Mouse (Mus musculus) myocyte (in vitro differentiated cells): ENCODE results near the gene Actr3. TPM values are rescaled to one million over a fixed set of nuclear protein-coding genes. Genes with fewer than 3 reads are reported as not detected.

ENCODE experiments used
- H3K27me3 ChIP-seq: one replicate; pipeline ENCODE4 v1.6.1; 2011; ENCODE audit not compliant: control insufficient read depth, insufficient read depth, insufficient read length
- H3K36me3 ChIP-seq: one replicate; pipeline ENCODE4 v1.6.1; 2011; ENCODE audit not compliant: control insufficient read depth, insufficient read depth
- H3K4me2 ChIP-seq: one replicate; pipeline ENCODE4 v1.6.1; 2011; ENCODE audit warnings: low read depth, control low read depth
- H3K4me3 ChIP-seq: one replicate; pipeline ENCODE4 v1.5.1; 2011; ENCODE audit warnings: mild to moderate bottlenecking, control low read depth, moderate library complexity
- H3K79me2 ChIP-seq: one replicate; pipeline ENCODE4 v1.6.1; 2011; ENCODE audit not compliant: control insufficient read depth, insufficient read depth
- H3ac ChIP-seq: one replicate; pipeline ENCODE4 v1.6.1; 2011; ENCODE audit not compliant: control insufficient read depth, insufficient read length
- CEBPB ChIP-seq: IDR thresholded peaks from 2 replicates; pipeline ENCODE4 v1.6.1; 2011; ENCODE audit warnings: mild to moderate bottlenecking, moderate library complexity; ENCODE audit not compliant: poor library complexity, insufficient read depth, severe bottlenecking
- E2F4 ChIP-seq: IDR thresholded peaks from one replicate; pipeline ENCODE4 v1.6.1; 2011; ENCODE audit warnings: mild to moderate bottlenecking, control low read depth, moderate library complexity; ENCODE audit not compliant: insufficient read depth
- MAX ChIP-seq: IDR thresholded peaks from one replicate; pipeline ENCODE4 v1.6.1; 2011; ENCODE audit warnings: low read depth, mild to moderate bottlenecking, control low read depth
- MYOD1 ChIP-seq, 3 experiments: IDR thresholded peaks; one replicate each; pipeline ENCODE4 v1.6.1; 2011; ENCODE audit warnings: control low read depth in 2 of 3, low read depth in 2 of 3, mild to moderate bottlenecking in 2 of 3, moderate library complexity in 1 of 3; ENCODE audit not compliant: insufficient read length in 2 of 3, control insufficient read depth in 1 of 3
- MYOG ChIP-seq, 3 experiments: IDR thresholded peaks; one replicate each; pipeline ENCODE4 v1.6.1; 2011; ENCODE audit warnings: control low read depth in 2 of 3, low read depth in 2 of 3, mild to moderate bottlenecking in 2 of 3; ENCODE audit not compliant: insufficient read length in 2 of 3, control insufficient read depth in 1 of 3, insufficient read depth in 1 of 3
- POLR2A ChIP-seq: IDR thresholded peaks from one replicate; pipeline ENCODE4 v1.6.1; 2011; ENCODE audit warnings: low read depth, mild to moderate bottlenecking, control low read depth, moderate library complexity; ENCODE audit not compliant: insufficient read length
- POLR2AphosphoS2 ChIP-seq: IDR thresholded peaks from one replicate; pipeline ENCODE4 v1.6.1; 2011; ENCODE audit warnings: low read depth, control low read depth; ENCODE audit not compliant: insufficient read length
- REST ChIP-seq: IDR thresholded peaks from one replicate; pipeline ENCODE4 v1.6.1; 2011; ENCODE audit warnings: mild to moderate bottlenecking, control low read depth, moderate library complexity; ENCODE audit not compliant: insufficient read depth, insufficient read length
- SRF ChIP-seq: IDR thresholded peaks from one replicate; pipeline ENCODE4 v1.6.1; 2011; ENCODE audit warnings: low read depth; ENCODE audit not compliant: control insufficient read depth, insufficient read length
- TCF12 ChIP-seq: IDR thresholded peaks from one replicate; pipeline ENCODE4 v1.6.1; 2011; ENCODE audit warnings: mild to moderate bottlenecking, control low read depth; ENCODE audit not compliant: poor library complexity, insufficient read depth, severe bottlenecking
- TCF3 ChIP-seq: IDR thresholded peaks from one replicate; pipeline ENCODE4 v1.6.1; 2011; ENCODE audit warnings: low read depth, control low read depth; ENCODE audit not compliant: insufficient read length
- USF1 ChIP-seq: IDR thresholded peaks from one replicate; pipeline ENCODE4 v1.6.1; 2011; ENCODE audit warnings: low read depth, mild to moderate bottlenecking, control low read depth, moderate library complexity
- polyA plus RNA-seq: library from polyadenylated mRNA; unstranded; fragments of >200 nt; fragmentation: generic; extraction: Trizol; gene quantifications from one replicate; pipeline ENCODE4 v1.2.1, GENCODE M21; 2012; ENCODE audit warnings: missing spikeins

The Actr3 gene
- polyA plus RNA-seq, 1 experiment: 131 TPM

GRCm38 (mm10) chr1:125435018-125435368 lies 534 bp downstream of the Actr3 start:
- H3K79me2 ChIP-seq: peaks cover 50% of the 10 kb centered on the region
- peak overlapping the region; percentile 77 for H3ac ChIP-seq
- TF ChIP-seq MAX: no peak
- no peak for TF ChIP-seq SRF
- no peak for TF ChIP-seq TCF3
- no peak for TF ChIP-seq POLR2A
- no peak for TF ChIP-seq USF1
- no peak for TF ChIP-seq POLR2AphosphoS2
- TF ChIP-seq REST: no peak
- TF ChIP-seq MYOG (IDR thresholded peaks at IDR 0.05; ENCODE audit: control insufficient read depth in 1 of 3, insufficient read depth in 1 of 3, insufficient read length in 2 of 3, low read depth in 2 of 3): no peak
- TF ChIP-seq MYOD1 (IDR thresholded peaks at IDR 0.05; ENCODE audit: control insufficient read depth in 1 of 3, insufficient read length in 2 of 3, low read depth in 2 of 3): no peak
- TF ChIP-seq E2F4: no peak
- TF ChIP-seq TCF12: no peak
- TF ChIP-seq CEBPB: no peak
- H3K4me2 ChIP-seq: peak overlapping the region; percentile 59
- no peaks in the 10 kb centered on the region for H3K36me3 ChIP-seq
- no peaks in the 10 kb centered on the region for H3K27me3 ChIP-seq
- peak overlapping the region; percentile 94 for H3K4me3 ChIP-seq

DNA sequence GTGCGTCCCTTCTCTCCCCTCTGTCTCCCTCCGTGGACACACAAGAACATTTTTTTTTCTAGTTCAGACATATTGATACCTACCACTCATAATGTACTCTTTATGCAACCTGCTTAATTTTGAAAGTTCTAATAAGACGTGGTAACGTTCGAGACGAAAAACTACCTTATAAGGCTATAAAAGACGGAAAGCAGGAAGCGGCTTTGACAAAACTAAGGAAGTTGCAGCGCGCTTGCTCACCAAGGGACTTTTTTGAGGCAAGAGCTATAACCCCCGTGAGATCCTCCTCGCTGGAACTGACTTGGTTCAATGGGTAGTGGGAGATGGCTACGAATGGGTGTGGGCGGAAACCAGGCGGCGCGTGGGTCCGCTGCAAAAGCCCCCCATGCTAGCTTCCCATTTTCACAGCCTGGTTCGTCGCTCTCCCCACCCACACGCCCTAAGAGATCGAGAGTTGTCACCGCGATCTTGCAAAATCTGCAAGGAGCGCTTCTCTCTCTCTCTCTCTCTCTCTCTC lies 984 bp downstream of the Actr3 start:
- H3K4me3 ChIP-seq: peak overlapping the region; percentile 94
- peak overlapping the region; percentile 59 for H3K4me2 ChIP-seq
- H3K27me3 ChIP-seq: no peaks in the 10 kb centered on the region
- H3K36me3 ChIP-seq: no peaks in the 10 kb centered on the region
- H3K79me2 ChIP-seq: peaks cover 55% of the 10 kb centered on the region
- H3ac ChIP-seq: peak overlapping the region; percentile 77
- TF ChIP-seq POLR2AphosphoS2 (peak; percentile 66), E2F4 (no peak), USF1 (no peak), MAX (no peak), MYOD1 (IDR thresholded peaks at IDR 0.05; ENCODE audit: control insufficient read depth in 1 of 3, insufficient read length in 2 of 3, low read depth in 2 of 3) (no peak), POLR2A (peak; percentile 53), TCF3 (no peak), TCF12 (no peak), REST (no peak), MYOG (IDR thresholded peaks at IDR 0.05; ENCODE audit: control insufficient read depth in 1 of 3, insufficient read depth in 1 of 3, insufficient read length in 2 of 3, low read depth in 2 of 3) (no peak), SRF (peak; percentile 28), CEBPB (no peak)

DNA sequence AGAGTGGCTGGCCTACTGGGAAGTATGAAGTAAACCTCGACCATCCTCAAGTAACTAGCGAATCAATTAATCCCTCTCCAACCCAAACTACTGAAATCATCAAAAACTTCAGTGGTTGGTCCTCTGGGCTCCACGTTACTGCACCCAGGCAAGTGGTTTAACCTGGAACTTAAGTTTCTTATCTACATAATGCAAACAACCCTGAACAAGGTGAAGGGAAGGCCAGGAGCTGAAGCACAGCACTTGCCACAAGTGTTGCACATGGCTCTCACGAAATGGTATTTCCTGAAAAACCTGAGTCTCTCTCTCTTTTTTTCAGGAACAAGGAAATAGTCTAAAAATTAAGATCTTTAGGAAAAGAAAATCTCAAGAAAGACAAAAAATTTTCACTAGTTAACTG lies 4.2 kb downstream of the Actr3 start:
- Histone ChIP-seq H3K4me2 (no peak overlapping the region), H3K79me2 (peaks cover 87% of the 10 kb centered on the region), H3K36me3 (no peaks in the 10 kb centered on the region), H3K27me3 (no peaks in the 10 kb centered on the region), H3ac (no peak overlapping the region), H3K4me3 (no peak overlapping the region)
- no peak for TF ChIP-seq E2F4
- TF ChIP-seq SRF: no peak
- no peak for TF ChIP-seq REST
- no peak for TF ChIP-seq MYOG (IDR thresholded peaks at IDR 0.05; ENCODE audit: control insufficient read depth in 1 of 3, insufficient read depth in 1 of 3, insufficient read length in 2 of 3, low read depth in 2 of 3)
- no peak for TF ChIP-seq USF1
- TF ChIP-seq POLR2A: no peak

- Histone ChIP-seq H3K79me2 (peaks cover 93% of the 10 kb centered on the region), H3K4me3 (no peak overlapping the region), H3K4me2 (no peak overlapping the region), H3K27me3 (no peaks in the 10 kb centered on the region), H3ac (no peak overlapping the region), H3K36me3 (no peaks in the 10 kb centered on the region)
- no peak for TF ChIP-seq SRF
- TF ChIP-seq USF1: no peak
- TF ChIP-seq CEBPB: no peak
- TF ChIP-seq POLR2AphosphoS2: no peak
Observed at GRCm38 (mm10) chr1:125430737-125431136, 4.8 kb downstream of the Actr3 start.

DNA sequence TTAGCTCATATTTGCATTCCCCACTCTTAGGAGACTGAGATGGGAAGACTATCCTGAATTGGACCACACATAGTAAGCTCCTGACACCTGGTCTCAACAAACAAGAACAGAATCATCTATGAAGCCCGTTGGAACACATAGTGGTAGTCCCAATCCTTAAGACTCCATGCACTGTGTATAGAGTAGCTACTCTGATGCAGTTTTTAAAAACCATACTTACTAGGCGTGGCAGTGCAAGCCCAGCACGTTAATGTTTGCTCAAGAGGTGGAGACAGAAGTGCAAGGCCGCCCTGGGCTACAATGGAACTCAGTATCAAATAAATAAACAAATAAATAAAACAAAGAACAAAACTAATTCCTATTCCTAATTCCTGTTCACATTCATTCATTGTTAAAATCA lies 5.5 kb downstream of the Actr3 start:
- Histone ChIP-seq H3K79me2 (peaks cover 100% of the 10 kb centered on the region), H3ac (no peak overlapping the region), H3K4me3 (no peak overlapping the region), H3K27me3 (no peaks in the 10 kb centered on the region), H3K36me3 (no peaks in the 10 kb centered on the region), H3K4me2 (peak overlapping the region; percentile 10)
- TF ChIP-seq E2F4 (no peak), POLR2A (no peak), POLR2AphosphoS2 (no peak), TCF12 (no peak), REST (no peak), MYOD1 (IDR thresholded peaks at IDR 0.05; ENCODE audit: control insufficient read depth in 1 of 3, insufficient read length in 2 of 3, low read depth in 2 of 3) (no peak), USF1 (no peak), MAX (no peak), SRF (no peak), TCF3 (no peak), MYOG (IDR thresholded peaks at IDR 0.05; ENCODE audit: control insufficient read depth in 1 of 3, insufficient read depth in 1 of 3, insufficient read length in 2 of 3, low read depth in 2 of 3) (no peak), CEBPB (no peak)
